Mouse (Mus musculus): ENCODE measurements around the gene Pdgfc. TPM values are rescaled to one million over a fixed set of nuclear protein-coding genes. Genes with fewer than 3 reads are reported as not detected.

The Pdgfc gene
- polyA plus RNA-seq (2012), result 0.08 and 0.23 TPM in 2 replicates

GRCm38 (mm10) chr3:81036151-81036553 lies at the start of gene Pdgfc:
TSS of gene Pdgfc (plus strand) at chr3:81036416.

Other genes starting within 250 kb of the Pdgfc start
- not detected in 2 replicates for gene Gria2, start 233.6 kb upstream of the Pdgfc start, polyA plus RNA-seq (2012)
- not detected in 2 replicates for gene Glrb, start 122.8 kb upstream of the Pdgfc start, polyA plus RNA-seq (2012)